ENCODE assay signal across 8 mouse cellular contexts in the genomic region with DNA sequence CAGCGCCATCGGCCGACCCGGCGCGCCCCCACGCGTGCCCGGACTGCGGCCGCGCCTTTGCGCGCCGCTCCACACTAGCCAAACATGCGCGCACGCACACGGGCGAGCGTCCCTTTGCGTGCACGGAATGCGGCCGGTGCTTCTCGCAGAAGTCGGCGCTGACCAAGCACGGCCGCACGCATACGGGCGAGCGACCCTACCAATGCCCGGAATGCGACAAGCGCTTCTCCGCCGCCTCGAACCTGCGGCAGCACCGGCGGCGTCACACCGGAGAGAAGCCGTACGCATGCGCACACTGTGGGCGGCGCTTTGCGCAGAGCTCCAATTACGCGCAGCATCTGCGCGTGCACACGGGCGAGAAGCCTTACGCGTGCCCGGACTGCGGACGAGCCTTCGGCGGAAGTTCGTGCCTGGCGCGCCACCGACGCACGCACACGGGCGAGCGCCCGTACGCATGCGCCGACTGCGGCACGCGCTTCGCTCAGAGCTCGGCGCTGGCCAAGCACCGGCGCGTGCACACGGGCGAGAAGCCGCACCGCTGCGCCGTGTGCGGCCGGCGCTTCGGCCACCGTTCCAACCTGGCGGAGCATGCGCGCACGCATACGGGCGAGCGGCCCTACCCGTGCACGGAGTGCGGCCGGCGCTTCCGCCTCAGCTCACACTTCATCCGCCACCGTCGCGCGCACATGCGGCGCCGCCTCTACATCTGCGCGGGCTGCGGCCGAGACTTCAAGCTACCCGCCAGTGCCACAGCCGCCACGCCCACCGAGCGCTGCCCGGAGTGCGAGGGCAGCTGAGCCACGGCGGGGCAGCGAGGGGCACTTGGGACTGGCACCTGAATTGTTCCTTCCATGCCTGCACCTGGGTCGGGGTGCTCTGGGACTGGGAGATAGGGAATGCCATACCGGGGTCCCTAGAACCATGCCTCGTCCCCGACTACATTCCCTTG. TPM values are rescaled to one million over a fixed set of nuclear protein-coding genes. Genes with fewer than 3 reads are reported as not detected.
DNase-seq lines count a peak whose midpoint lies in the region; ATAC-seq and TF ChIP-seq lines count a peak whose summit lies in the region.

No protein-coding gene starts in this region.

- no peaks in the 10 kb centered on the region for H3K27me3 ChIP-seq in E14TG2a.4 (ENCODE audit: insufficient read depth, low read length)
- H3K27me3 ChIP-seq in forebrain, embryonic 12.5 days: no peaks in the 10 kb centered on the region
- no peaks in the 10 kb centered on the region for H3K27me3 ChIP-seq in heart, postnatal 0 days (ENCODE audit: control insufficient read depth, insufficient read depth, low read length)
- no peaks in the 10 kb centered on the region for H3K27me3 ChIP-seq in liver, embryonic 15.5 days
- H3K27me3 ChIP-seq in neural tube, embryonic 11.5 days (ENCODE audit: control insufficient read depth, insufficient read depth, low read length): no peaks in the 10 kb centered on the region
- H3K27me3 ChIP-seq in stomach, embryonic 16.5 days (ENCODE audit: control insufficient read depth, insufficient read depth, low read length): no peaks in the 10 kb centered on the region

- peak overlapping the region; percentile 73 for H3K4me2 ChIP-seq in forebrain, embryonic 12.5 days
- peak overlapping the region; percentile 68 for H3K4me2 ChIP-seq in heart, postnatal 0 days (ENCODE audit: low read depth, low read length)
- H3K4me2 ChIP-seq in liver, embryonic 15.5 days: peak overlapping the region; percentile 91
- peak overlapping the region; percentile 92 for H3K4me2 ChIP-seq in neural tube, embryonic 11.5 days (ENCODE audit: low read depth)
- H3K4me2 ChIP-seq in stomach, embryonic 16.5 days (ENCODE audit: low read depth, low read length): peak overlapping the region; percentile 97

- DNase-seq in c-Kit-positive CD71-positive TER-119-positive erythroid progenitor cells, embryonic 14.5 days (ENCODE audit: low spot score): peak; percentile 94
- DNase-seq in heart, postnatal 0 days (ENCODE audit: low spot score): peak; percentile 96
- peak; percentile 95 to 97 for DNase-seq in kidney, postnatal 36 days
- peak; percentile 99 for DNase-seq in neural tube, embryonic 11.5 days (ENCODE audit: low spot score)

- peak overlapping the region; percentile 88 for H3K4me3 ChIP-seq in E14TG2a.4 (replicated peaks; ENCODE audit: low read length)
- H3K4me3 ChIP-seq in forebrain, embryonic 12.5 days (replicated peaks): peak overlapping the region; percentile 56
- peak overlapping the region; percentile 57 for H3K4me3 ChIP-seq in heart, postnatal 0 days (ENCODE audit: low read depth, low read length)
- peak overlapping the region; percentile 73 for H3K4me3 ChIP-seq in liver, embryonic 15.5 days (replicated peaks)
- H3K4me3 ChIP-seq in neural tube, embryonic 11.5 days (ENCODE audit: low read depth, low read length): peak overlapping the region; percentile 55
- peak overlapping the region; percentile 69 for H3K4me3 ChIP-seq in stomach, embryonic 16.5 days (replicated peaks; ENCODE audit: low read length)

- 1% methylated on average over 136 of the region's 136 CpGs for WGBS in forebrain, embryonic 12.5 days
- under 1% methylated on average over 136 of the region's 136 CpGs for WGBS in heart, postnatal 0 days
- under 1% methylated on average over 136 of the region's 136 CpGs for WGBS in liver, embryonic 15.5 days (ENCODE audit: insufficient replicate concordance)
- 1% methylated on average over 118 of the region's 136 CpGs for WGBS in neural tube, embryonic 11.5 days
- WGBS in stomach, embryonic 16.5 days: under 1% methylated on average over 136 of the region's 136 CpGs

- H3K9ac ChIP-seq in forebrain, embryonic 12.5 days: peak overlapping the region; percentile 82
- peak overlapping the region; percentile 72 for H3K9ac ChIP-seq in heart, postnatal 0 days (replicated peaks; ENCODE audit: low read depth, low read length)
- H3K9ac ChIP-seq in liver, embryonic 15.5 days: peak overlapping the region; percentile 69
- H3K9ac ChIP-seq in neural tube, embryonic 11.5 days (ENCODE audit: low read length): peak overlapping the region; percentile 72
- H3K9ac ChIP-seq in stomach, embryonic 16.5 days (ENCODE audit: low read length): peak overlapping the region; percentile 87

- no peak for TF ChIP-seq CTCF in E14TG2a.4 (conservative IDR thresholded peaks at IDR 0.05; ENCODE audit: low read length)
- TF ChIP-seq CTCF in heart, postnatal 0 days (IDR thresholded peaks at IDR 0.05; ENCODE audit: low read depth): no peak

- no peaks in the 10 kb centered on the region for H3K9me3 ChIP-seq in E14TG2a.4 (ENCODE audit: low read length)
- no peaks in the 10 kb centered on the region for H3K9me3 ChIP-seq in forebrain, embryonic 12.5 days
- no peaks in the 10 kb centered on the region for H3K9me3 ChIP-seq in heart, postnatal 0 days (replicated peaks; ENCODE audit: control insufficient read depth, low read length)
- no peaks in the 10 kb centered on the region for H3K9me3 ChIP-seq in liver, embryonic 15.5 days (replicated peaks)
- no peaks in the 10 kb centered on the region for H3K9me3 ChIP-seq in neural tube, embryonic 11.5 days (ENCODE audit: control insufficient read depth, low read length)
- no peaks in the 10 kb centered on the region for H3K9me3 ChIP-seq in stomach, embryonic 16.5 days (replicated peaks; ENCODE audit: control insufficient read depth, low read length)

- H3K27ac ChIP-seq in forebrain, embryonic 12.5 days: peak overlapping the region; percentile 92
- H3K27ac ChIP-seq in heart, postnatal 0 days (ENCODE audit: low read depth): peak overlapping the region; percentile 88
- peak overlapping the region; percentile 91 for H3K27ac ChIP-seq in liver, embryonic 15.5 days (replicated peaks)
- peak overlapping the region; percentile 78 for H3K27ac ChIP-seq in neural tube, embryonic 11.5 days (ENCODE audit: low read depth, low read length)
- H3K27ac ChIP-seq in stomach, embryonic 16.5 days (ENCODE audit: low read length): peak overlapping the region; percentile 90

- H3K36me3 ChIP-seq in E14TG2a.4 (ENCODE audit: insufficient read depth, low read length): peaks cover 68% of the 10 kb centered on the region
- H3K36me3 ChIP-seq in forebrain, embryonic 12.5 days (replicated peaks): peaks cover 35% of the 10 kb centered on the region
- H3K36me3 ChIP-seq in heart, postnatal 0 days (replicated peaks; ENCODE audit: control insufficient read depth, insufficient read depth, low read length): peaks cover 10% of the 10 kb centered on the region; the same call in 1 of the 2 replicates
- peaks cover 26% of the 10 kb centered on the region for H3K36me3 ChIP-seq in liver, embryonic 15.5 days (replicated peaks)
- H3K36me3 ChIP-seq in neural tube, embryonic 11.5 days (ENCODE audit: control insufficient read depth, insufficient read depth, low read length): no peaks in the 10 kb centered on the region; the same call in 1 of the 2 replicates
- H3K36me3 ChIP-seq in stomach, embryonic 16.5 days (ENCODE audit: control insufficient read depth, insufficient read depth, low read length): no peaks in the 10 kb centered on the region

- H3K4me1 ChIP-seq in E14TG2a.4 (replicated peaks; ENCODE audit: low read depth, low read length): peaks cover 72% of the 10 kb centered on the region
- H3K4me1 ChIP-seq in forebrain, embryonic 12.5 days: peaks cover 18% of the 10 kb centered on the region
- H3K4me1 ChIP-seq in heart, postnatal 0 days (ENCODE audit: control insufficient read depth, insufficient read depth): 0 out of 2 replicates have a peak, but pooled peaks cover 8% of the 10 kb centered on the region
- peaks cover 57% of the 10 kb centered on the region for H3K4me1 ChIP-seq in liver, embryonic 15.5 days (replicated peaks)
- peaks cover 10% of the 10 kb centered on the region; the same call in 1 of the 2 replicates for H3K4me1 ChIP-seq in neural tube, embryonic 11.5 days (ENCODE audit: control insufficient read depth, insufficient read depth, low read length)
- H3K4me1 ChIP-seq in stomach, embryonic 16.5 days (ENCODE audit: control insufficient read depth, insufficient read depth, low read length): peaks cover 9% of the 10 kb centered on the region

- peak; percentile 94 for ATAC-seq in forebrain, embryonic 12.5 days (ENCODE audit: low FRiP score)
- peak; percentile 93 for ATAC-seq in heart, postnatal 0 days (ENCODE audit: insufficient read depth, low read depth)
- peak; percentile 93 for ATAC-seq in liver, embryonic 15.5 days (ENCODE audit: insufficient read depth)
- ATAC-seq in neural tube, embryonic 11.5 days (ENCODE audit: insufficient read depth, low FRiP score, low TSS enrichment): peak; percentile 91
- ATAC-seq in stomach, embryonic 16.5 days (ENCODE audit: insufficient read depth, low FRiP score): peak; percentile 94

- 0 out of 2 replicates have a peak, but pooled peaks have one; percentile 33 for TF ChIP-seq EP300 in heart, postnatal 0 days (IDR thresholded peaks at IDR 0.05; ENCODE audit: low read depth)

RNA-seq across cellular contexts. Expression of gene Dctpp1, which starts 6.4 kb away (rescaled TPM):
- 208 and 224 TPM in 2 replicates for polyA plus RNA-seq in forebrain, embryonic 12.5 days (2016; fragmentation: Nextera tagmentation; extraction: Ambion mirVana)
- total RNA-seq in heart, postnatal 0 days (2014; rRNA removed; ENCODE audit: low replicate concordance): 152 and 165 TPM in 2 replicates
- 94.2 and 97.1 TPM in 2 replicates for polyA plus RNA-seq in heart, postnatal 0 days (2015; fragmentation: Nextera tagmentation; extraction: Ambion mirVana)
- polyA plus RNA-seq in liver, embryonic 15.5 days (2015; fragmentation: Nextera tagmentation; extraction: Ambion mirVana): 74.2 and 84.8 TPM in 2 replicates
- 205 and 228 TPM in 2 replicates for polyA plus RNA-seq in neural tube, embryonic 11.5 days (2014; fragmentation: Nextera tagmentation; extraction: Ambion mirVana)
- polyA plus RNA-seq in stomach, embryonic 16.5 days (2015; fragmentation: Nextera tagmentation; extraction: Ambion mirVana): 131 and 145 TPM in 2 replicates

RNA-seq across cellular contexts. Expression of gene Zfp771, which starts 10.0 kb away (rescaled TPM):
- 53.3 and 60.3 TPM in 2 replicates for polyA plus RNA-seq in forebrain, embryonic 12.5 days (2016; fragmentation: Nextera tagmentation; extraction: Ambion mirVana)
- total RNA-seq in heart, postnatal 0 days (2014; rRNA removed; ENCODE audit: low replicate concordance): 38.5 and 43.6 TPM in 2 replicates
- polyA plus RNA-seq in heart, postnatal 0 days (2015; fragmentation: Nextera tagmentation; extraction: Ambion mirVana): 23.3 and 26.4 TPM in 2 replicates
- 13.8 and 15.0 TPM in 2 replicates for polyA plus RNA-seq in liver, embryonic 15.5 days (2015; fragmentation: Nextera tagmentation; extraction: Ambion mirVana)
- 53.2 and 54.5 TPM in 2 replicates for polyA plus RNA-seq in neural tube, embryonic 11.5 days (2014; fragmentation: Nextera tagmentation; extraction: Ambion mirVana)
- 35.5 and 37.8 TPM in 2 replicates for polyA plus RNA-seq in stomach, embryonic 16.5 days (2015; fragmentation: Nextera tagmentation; extraction: Ambion mirVana)

RNA-seq across cellular contexts. Expression of gene Sephs2, which starts 19.8 kb away (rescaled TPM):
- 73.7 and 81.6 TPM in 2 replicates for polyA plus RNA-seq in forebrain, embryonic 12.5 days (2016; fragmentation: Nextera tagmentation; extraction: Ambion mirVana)
- 76.5 and 78.0 TPM in 2 replicates for total RNA-seq in heart, postnatal 0 days (2014; rRNA removed; ENCODE audit: low replicate concordance)
- polyA plus RNA-seq in heart, postnatal 0 days (2015; fragmentation: Nextera tagmentation; extraction: Ambion mirVana): 51.8 and 55.7 TPM in 2 replicates
- polyA plus RNA-seq in liver, embryonic 15.5 days (2015; fragmentation: Nextera tagmentation; extraction: Ambion mirVana): 162 and 175 TPM in 2 replicates
- polyA plus RNA-seq in neural tube, embryonic 11.5 days (2014; fragmentation: Nextera tagmentation; extraction: Ambion mirVana): 78.0 and 79.2 TPM in 2 replicates
- 82.2 and 94.3 TPM in 2 replicates for polyA plus RNA-seq in stomach, embryonic 16.5 days (2015; fragmentation: Nextera tagmentation; extraction: Ambion mirVana)

RNA-seq across cellular contexts. Expression of gene Sept1, which starts 21.2 kb away (rescaled TPM):
- polyA plus RNA-seq in forebrain, embryonic 12.5 days (2016; fragmentation: Nextera tagmentation; extraction: Ambion mirVana): 42.6 and 43.4 TPM in 2 replicates
- 2.3 and 8.6 TPM in 2 replicates for total RNA-seq in heart, postnatal 0 days (2014; rRNA removed; ENCODE audit: low replicate concordance)
- polyA plus RNA-seq in heart, postnatal 0 days (2015; fragmentation: Nextera tagmentation; extraction: Ambion mirVana): 18.7 and 19.4 TPM in 2 replicates
- 9.4 and 9.7 TPM in 2 replicates for polyA plus RNA-seq in liver, embryonic 15.5 days (2015; fragmentation: Nextera tagmentation; extraction: Ambion mirVana)
- polyA plus RNA-seq in neural tube, embryonic 11.5 days (2014; fragmentation: Nextera tagmentation; extraction: Ambion mirVana): 19.6 and 22.0 TPM in 2 replicates
- polyA plus RNA-seq in stomach, embryonic 16.5 days (2015; fragmentation: Nextera tagmentation; extraction: Ambion mirVana): 14.7 and 15.0 TPM in 2 replicates

RNA-seq across cellular contexts. Expression of gene Zfp553, which starts 21.2 kb away (rescaled TPM):
- polyA plus RNA-seq in forebrain, embryonic 12.5 days (2016; fragmentation: Nextera tagmentation; extraction: Ambion mirVana): 77.6 and 80.2 TPM in 2 replicates
- total RNA-seq in heart, postnatal 0 days (2014; rRNA removed; ENCODE audit: low replicate concordance): 11.8 and 18.5 TPM in 2 replicates
- 10.9 and 11.2 TPM in 2 replicates for polyA plus RNA-seq in heart, postnatal 0 days (2015; fragmentation: Nextera tagmentation; extraction: Ambion mirVana)
- 6.3 and 6.8 TPM in 2 replicates for polyA plus RNA-seq in liver, embryonic 15.5 days (2015; fragmentation: Nextera tagmentation; extraction: Ambion mirVana)
- polyA plus RNA-seq in neural tube, embryonic 11.5 days (2014; fragmentation: Nextera tagmentation; extraction: Ambion mirVana): 28.7 and 31.4 TPM in 2 replicates
- 27.1 and 28.5 TPM in 2 replicates for polyA plus RNA-seq in stomach, embryonic 16.5 days (2015; fragmentation: Nextera tagmentation; extraction: Ambion mirVana)

Comparison
In these comparisons a context has a peak if more than half of its experiments do, and no peak if none do; other contexts are left out.
1. Peak in every context shown above with its lines: DNase-seq, ATAC-seq, H3K4me3 ChIP-seq and H3K27ac ChIP-seq.